Mouse (Mus musculus) erythroid progenitor cell, adult 5-6 weeks (primary cell): ENCODE results near the gene Adgrv1. TPM values are rescaled to one million over a fixed set of nuclear protein-coding genes. Genes with fewer than 3 reads are reported as not detected.

Experiments used
- ATAC-seq: replicated peaks from 2 replicates; pipeline ENCODE4 v1.8.0; 2016; ENCODE audit warnings: moderate number of reproducible peaks, mild to moderate bottlenecking, moderate TSS enrichment, inconsistent platforms; ENCODE audit not compliant: poor library complexity, low FRiP score, severe bottlenecking
- total RNA-seq, 2 experiments: library from RNA; stranded (forward) in 1 of 2; stranded (reverse) in 1 of 2; fragments of 150-400 nt in 1 of 2; fragments of 186-747, 209-891 nt in 1 of 2; gene quantifications; 2 replicates each; pipeline versions ENCODE4 v1.2.3 to v1.2.4; 2015 to 2017; ENCODE audit warnings: low replicate concordance in 2 of 2

Adgrv1 gene
- total RNA-seq, 2 experiments from 2014 or later, result not detected

GRCm38 (mm10) chr13:81437088-81437487 is 195.9 kb downstream of the Adgrv1 start:
- no peak for ATAC-seq

- no peak for ATAC-seq
These were observed 205.8 kb downstream of the Adgrv1 start for GRCm38 (mm10) chr13:81426896-81427755.

GRCm38 (mm10) chr13:81425111-81425510 is 207.8 kb downstream of the Adgrv1 start:
- no peak for ATAC-seq

- ATAC-seq, result no peak
These were observed 209.0 kb downstream of the Adgrv1 start for GRCm38 (mm10) chr13:81424002-81424401.

- ATAC-seq, result no peak
These were observed 225.0 kb downstream of the Adgrv1 start for GRCm38 (mm10) chr13:81407881-81408460.

GRCm38 (mm10) chr13:81402826-81403225 is 230.1 kb downstream of the Adgrv1 start:
- no peak for ATAC-seq

GRCm38 (mm10) chr13:81402191-81402590 is 230.8 kb downstream of the Adgrv1 start:
- ATAC-seq, result no peak

- no peak for ATAC-seq
These were observed 231.2 kb downstream of the Adgrv1 start for GRCm38 (mm10) chr13:81401742-81402141.

- no peak for ATAC-seq
These were observed 247.2 kb downstream of the Adgrv1 start for GRCm38 (mm10) chr13:81385597-81386362.

GRCm38 (mm10) chr13:81381835-81382234 is 251.1 kb downstream of the Adgrv1 start:
- ATAC-seq, result no peak

GRCm38 (mm10) chr13:81370801-81371456 is 262.0 kb downstream of the Adgrv1 start:
- ATAC-seq, result no peak

- ATAC-seq, result no peak
These were observed 262.8 kb downstream of the Adgrv1 start for GRCm38 (mm10) chr13:81370196-81370595.

GRCm38 (mm10) chr13:81369564-81369963 is 263.4 kb downstream of the Adgrv1 start:
- ATAC-seq, result no peak

- ATAC-seq, result no peak
These were observed 264.0 kb downstream of the Adgrv1 start for GRCm38 (mm10) chr13:81368987-81369386.

- no peak for ATAC-seq
These were observed 265.1 kb downstream of the Adgrv1 start for GRCm38 (mm10) chr13:81367681-81368376.

GRCm38 (mm10) chr13:81360338-81360737 is 272.6 kb downstream of the Adgrv1 start:
- no peak for ATAC-seq

- no peak for ATAC-seq
These were observed 274.2 kb downstream of the Adgrv1 start for GRCm38 (mm10) chr13:81358766-81359165.

- no peak for ATAC-seq
These were observed 274.6 kb downstream of the Adgrv1 start for GRCm38 (mm10) chr13:81358365-81358764.

- no peak for ATAC-seq
These were observed 275.7 kb downstream of the Adgrv1 start for GRCm38 (mm10) chr13:81357215-81357614.
